Mouse (Mus musculus) mature B cell (primary cell): ENCODE results near the gene Ankrd34a.

Experiments
- in situ Hi-C: fragments of 300-500 bp; cut with MboI; formaldehyde crosslinking; loops from 2 replicates; pipeline ENCODE4 v1.14.3; 2019

Gene Ankrd34a

DNA sequence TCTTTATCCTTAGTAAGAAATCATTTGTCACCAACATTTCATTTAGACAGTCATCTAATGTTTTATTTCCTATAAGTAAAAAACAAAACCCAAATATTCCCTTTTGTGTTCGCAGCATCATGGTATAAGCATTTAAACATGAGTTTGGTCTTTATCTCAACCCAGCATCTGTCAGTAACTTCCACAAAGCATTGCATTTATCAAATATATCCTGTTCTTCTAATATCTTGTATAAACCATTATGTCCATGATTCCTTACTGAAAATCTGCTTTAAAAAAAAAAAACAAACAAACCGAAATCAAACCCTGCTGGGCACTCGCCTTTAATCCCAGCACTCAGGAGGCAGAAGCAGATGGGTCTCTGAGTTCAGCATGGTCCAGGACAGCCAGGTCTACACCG, 10.2 kb downstream of the Ankrd34a start:
- in situ Hi-C loops: no loop called here

DNA sequence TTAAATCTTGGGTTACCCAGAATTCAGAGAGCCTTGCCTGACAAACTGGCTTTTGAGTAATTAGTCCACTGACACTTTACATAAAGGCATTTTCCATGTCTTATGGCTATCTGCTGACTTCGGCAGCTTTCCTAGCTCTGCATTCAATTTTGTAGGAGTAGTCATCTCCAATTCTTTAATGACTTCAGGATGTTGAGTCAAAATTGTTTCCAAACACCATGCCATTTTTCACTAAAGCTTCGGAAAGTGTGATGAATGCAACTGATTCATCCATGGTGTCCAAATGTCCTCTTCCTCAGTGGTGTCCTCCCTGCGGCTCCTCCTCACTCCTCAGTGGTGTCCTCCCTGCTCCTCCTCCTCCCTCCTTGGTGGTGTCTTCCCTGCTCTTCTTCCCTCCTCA, 21.5 kb downstream of the Ankrd34a start:
- in situ Hi-C loops: no loop called here

DNA sequence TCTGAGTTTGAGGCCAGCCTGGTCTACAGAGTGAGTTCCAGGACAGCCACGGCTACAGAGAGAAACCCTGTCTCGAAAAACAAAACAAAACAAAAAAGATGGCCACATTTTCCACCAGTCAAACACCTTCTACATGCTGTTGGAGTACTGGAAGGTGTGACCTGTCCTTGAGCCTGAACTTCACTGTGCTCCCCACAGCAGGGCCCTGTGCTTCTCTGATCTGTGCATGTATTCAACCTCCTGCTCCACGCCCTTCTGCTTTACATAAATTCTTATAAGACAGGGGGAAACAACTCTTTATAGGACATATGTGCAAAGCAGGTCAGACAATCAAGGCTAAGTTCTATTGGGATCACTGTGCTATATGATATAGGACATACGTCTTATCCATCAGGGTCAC, 26.8 kb downstream of the Ankrd34a start:
- in situ Hi-C loops: no loop called here

DNA sequence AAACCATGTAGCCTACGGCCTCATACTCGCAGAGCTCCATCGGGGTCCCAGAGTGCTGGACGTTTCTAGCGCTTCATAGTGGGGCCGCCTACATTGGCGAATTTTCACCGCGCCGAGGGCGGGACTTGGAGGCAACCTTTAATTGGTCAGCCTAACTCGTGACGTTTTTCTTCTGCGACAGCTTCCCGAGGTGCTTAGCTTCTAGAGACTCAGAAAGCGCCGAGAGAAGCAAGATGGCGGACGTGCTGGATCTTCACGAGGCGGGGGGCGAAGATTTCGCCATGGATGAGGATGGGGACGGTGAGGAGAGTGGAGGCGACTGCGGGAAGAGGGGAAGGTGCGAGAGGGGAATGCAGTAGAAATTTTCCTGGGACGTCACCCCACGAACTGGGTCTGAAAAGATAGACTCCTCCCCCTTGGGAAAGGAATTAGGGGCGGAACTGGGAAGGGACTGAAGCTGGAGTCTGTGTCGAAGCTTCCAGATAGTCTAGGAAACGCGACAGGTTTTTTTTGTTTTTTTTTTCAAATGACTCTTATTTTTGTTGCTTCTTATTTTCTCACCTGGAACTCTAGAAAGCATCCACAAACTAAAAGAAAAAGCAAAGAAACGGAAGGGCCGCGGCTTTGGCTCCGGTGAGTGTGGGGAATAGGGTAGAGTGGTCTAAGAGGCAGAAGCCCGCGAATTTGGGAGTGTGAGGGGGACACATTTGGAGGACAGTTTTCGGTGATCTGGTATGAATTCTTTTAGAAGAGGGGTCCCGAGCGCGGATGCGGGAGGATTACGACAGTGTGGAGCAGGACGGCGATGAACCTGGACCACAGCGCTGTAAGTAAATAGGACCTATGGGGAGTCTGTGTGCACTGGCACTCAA, 33.5 kb downstream of the Ankrd34a start, which contains the start of gene Rbm8a:
Rbm8a (plus strand) TSS at position 205 of the 872 bp plus-strand sequence.
- in situ Hi-C loops: loop anchor here (5.0 kb wide), 1 partner anchor 83 kb away; no protein-coding TSS in a partner anchor

DNA sequence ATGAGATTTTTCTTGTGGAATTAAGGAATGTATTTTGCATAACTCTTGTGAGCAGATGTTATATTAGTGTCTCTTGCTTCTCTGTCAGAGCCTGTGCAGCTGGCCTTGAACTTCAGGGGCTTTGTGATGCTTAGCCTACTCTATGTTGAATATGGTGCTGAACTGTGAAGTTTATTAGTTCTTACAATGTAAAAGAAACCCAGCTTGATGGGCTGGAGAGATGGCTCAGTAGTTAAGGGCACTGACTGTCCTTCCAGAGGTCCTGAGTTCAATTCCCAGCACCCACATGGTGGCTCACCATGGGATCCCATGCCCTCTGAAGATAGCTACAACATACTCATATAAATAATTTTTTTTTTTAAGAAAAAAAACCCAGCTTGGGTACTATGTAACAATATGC, 35.6 kb downstream of the Ankrd34a start:
- in situ Hi-C loops: loop anchor here (5.0 kb wide), 1 partner anchor 85 kb away; no protein-coding TSS in a partner anchor

DNA sequence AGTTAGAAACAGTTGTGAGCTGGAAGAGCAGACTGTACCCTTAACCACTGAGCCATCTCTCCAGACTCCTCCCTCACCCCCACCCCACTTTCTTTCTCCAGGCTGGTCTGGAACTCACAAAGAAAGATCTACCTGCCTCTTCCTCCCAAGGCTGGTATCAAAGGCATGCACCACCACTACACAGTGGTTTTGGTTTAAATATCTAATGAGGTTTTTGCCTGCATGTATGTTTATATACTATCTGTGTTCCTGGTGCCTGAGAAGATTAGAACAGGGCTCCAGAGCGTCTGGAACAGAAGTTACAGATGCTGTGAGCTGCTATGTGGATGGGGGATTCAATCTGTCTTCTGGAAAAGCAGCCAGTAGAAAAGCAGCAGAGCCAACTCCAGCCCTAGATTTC, 37.6 kb downstream of the Ankrd34a start:
- in situ Hi-C loops: loop anchor here (5.0 kb wide), 1 partner anchor 87 kb away; no protein-coding TSS in a partner anchor

DNA sequence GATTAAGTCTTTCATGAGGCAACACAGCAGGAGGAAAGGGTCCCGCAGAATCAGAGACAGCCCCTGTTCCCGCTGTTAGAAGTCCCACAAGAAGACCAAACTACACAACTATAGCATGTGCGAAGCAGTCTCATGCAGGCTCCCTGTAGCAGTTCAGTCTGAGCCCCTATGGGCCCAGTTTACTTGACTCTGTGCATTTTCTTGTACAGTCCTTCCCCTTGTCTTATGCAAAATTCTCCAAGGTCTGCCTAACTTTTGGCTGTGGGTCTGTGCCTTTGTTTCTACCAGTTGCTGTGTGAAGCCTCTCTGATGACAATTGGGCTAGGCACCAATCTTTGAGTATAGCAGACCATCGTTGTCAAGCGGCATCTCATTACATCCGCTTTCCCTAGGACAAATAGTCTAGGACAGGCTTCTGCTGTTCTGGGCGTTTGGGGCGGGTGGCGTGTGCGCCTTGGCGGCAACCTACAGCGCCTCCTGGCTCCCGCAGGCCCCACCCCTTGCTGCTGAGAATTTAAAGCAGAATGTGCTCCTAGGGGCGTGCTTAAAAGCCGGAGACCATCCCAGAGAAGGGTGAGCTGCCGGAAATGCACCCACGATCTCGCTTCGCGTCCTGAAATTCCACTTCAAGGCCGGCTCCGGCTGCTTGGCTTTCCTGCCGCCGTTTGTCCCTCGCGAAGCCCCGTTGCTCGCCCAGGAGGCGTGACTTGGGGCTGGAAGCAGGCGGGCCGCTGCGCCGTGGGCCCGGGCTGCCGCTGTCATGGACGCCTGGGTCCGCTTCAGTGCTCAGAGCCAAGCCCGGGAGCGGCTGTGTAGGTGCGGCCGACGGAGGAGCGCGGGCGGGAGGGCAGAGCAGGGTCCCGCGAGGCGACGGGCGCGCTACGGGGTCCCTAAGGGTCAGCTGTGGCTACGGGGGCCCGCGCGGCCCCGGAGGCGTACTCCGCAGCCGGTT, 38.8 kb downstream of the Ankrd34a start, which contains the start of the genes Pex11b and Gm42957:
Pex11b (plus strand) TSS at position 449 of the 952 bp plus-strand sequence.
Gm42957 (plus strand) TSS at position 547 of the 952 bp plus-strand sequence.
- in situ Hi-C loops: loop anchor here (5.0 kb wide), 1 partner anchor 88 kb away; no protein-coding TSS in a partner anchor

DNA sequence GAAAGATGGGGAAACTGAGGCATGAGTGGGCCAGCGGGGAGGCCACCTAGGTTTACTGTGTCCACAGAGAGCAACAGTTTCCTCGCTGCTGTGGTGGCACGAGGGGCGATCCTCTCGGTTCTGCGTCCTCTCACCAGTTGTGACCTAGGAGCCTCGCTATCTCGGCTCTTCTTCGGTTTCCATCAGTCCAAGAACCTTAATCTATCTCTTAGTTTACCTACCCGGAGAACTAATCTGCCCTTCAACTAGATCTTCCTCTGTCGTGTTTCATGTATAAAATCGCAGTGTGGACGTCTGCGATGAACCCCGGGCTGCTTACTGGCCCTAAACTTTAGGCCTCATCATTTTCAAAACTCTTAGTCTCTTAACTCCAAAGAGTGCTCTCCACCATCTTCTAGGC, 39.5 kb downstream of the Ankrd34a start:
- in situ Hi-C loops: no loop called here

DNA sequence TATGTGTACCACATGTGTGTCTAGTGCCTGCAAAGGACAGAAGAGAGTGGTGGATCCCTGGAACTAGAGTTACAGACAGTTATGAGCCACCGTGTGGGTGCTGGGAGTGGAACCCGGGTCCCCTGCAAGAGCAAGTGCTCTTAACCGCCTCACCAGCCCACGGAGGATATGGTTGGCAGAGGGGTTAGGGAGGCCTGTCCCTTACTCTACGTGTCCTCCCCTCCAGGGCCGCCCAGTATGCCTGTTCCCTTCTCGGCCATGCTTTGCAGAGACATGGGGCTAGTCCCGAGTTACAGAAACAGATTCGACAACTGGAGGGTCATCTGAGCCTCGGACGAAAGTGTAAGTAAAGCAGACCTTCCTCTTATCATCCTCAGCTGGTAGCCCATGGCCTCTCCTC, 40.0 kb downstream of the Ankrd34a start:
- in situ Hi-C loops: no loop called here

DNA sequence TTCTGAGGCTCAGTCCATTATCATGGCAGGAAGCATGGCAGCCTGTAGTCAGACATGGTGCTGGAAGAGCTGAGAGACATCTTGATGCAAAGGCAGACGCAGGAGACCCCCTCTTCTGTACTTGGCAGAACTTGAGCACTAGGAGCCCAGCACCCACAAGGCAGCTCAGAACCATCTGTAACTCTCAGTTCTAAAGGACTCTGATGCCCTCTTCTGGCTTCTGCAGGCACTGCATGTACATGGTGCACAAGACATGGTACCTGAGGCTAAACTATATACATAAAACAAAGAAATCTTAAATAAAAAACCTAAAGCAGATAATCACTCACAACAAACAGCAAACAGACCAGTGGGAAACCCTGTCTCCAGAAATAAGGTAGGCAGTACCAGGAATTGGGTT, 42.8 kb downstream of the Ankrd34a start:
- in situ Hi-C loops: no loop called here

DNA sequence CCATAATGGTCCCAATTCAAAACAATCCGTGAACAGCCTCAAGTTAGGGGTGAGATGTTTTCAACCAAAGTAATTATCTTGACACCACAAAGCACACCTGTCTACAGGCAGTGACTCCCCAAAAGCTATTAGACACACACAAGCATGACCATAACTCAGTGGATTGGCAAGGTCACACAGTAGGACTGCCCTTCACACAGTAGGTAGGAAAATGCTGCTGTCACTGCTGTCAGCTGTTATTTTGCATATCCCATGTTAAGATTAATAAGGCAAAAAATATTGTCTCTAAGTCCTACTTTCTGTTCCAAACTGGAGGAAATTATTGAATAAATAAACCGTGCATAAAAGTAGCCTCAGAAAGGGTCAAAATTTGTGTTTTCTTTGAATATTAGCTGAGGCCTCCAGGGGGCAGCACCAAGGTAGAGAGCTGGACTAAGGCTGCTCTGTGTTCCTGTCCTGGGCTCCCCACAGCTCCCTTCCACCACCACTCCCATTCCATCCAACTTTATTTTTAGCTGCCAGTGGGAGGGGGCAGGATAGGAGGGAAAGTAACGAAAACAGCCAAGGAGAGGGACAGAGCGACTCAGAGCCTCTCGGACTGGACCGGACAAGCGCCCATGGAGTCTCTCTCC, 48.7 kb downstream of the Ankrd34a start, which contains the start of gene Itga10:
Itga10 (plus strand) TSS at position 567 of the 632 bp plus-strand sequence.
- in situ Hi-C loops: no loop called here

DNA sequence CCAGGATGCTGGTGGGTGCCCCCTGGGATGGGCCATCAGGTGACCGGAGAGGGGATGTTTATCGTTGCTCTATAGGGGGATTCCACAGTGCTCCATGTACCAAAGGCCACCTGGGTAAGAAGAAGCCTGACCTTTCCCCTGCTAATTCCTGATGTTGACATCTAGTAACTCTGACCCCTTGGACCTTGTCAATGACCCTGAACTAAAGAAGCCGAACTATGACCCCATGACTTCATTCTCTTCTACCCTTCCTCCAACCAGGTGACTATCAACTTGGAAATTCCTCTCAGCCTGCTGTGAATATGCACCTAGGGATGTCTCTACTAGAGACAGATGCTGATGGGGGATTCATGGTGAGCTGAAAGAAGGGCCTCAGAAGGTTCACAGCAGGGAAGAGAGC, 50.9 kb downstream of the Ankrd34a start:
- in situ Hi-C loops: no loop called here
